Mouse (Mus musculus): Measurements from ENCODE around the gene Smim12.

Gene Smim12

GRCm38 (mm10) chr4:127243552-127243951, at the start of gene Smim12:
TSS of gene Smim12 (plus strand) at chr4:127243784.
- DNase-seq (ENCODE audit: low spot score in 2 of 2) = peak; percentile 96 to 99

GRCm38 (mm10) chr4:127194477-127195269, 48.9 kb upstream of the Smim12 start:
- DNase-seq (ENCODE audit: low spot score in 2 of 2) = no peak

DNA sequence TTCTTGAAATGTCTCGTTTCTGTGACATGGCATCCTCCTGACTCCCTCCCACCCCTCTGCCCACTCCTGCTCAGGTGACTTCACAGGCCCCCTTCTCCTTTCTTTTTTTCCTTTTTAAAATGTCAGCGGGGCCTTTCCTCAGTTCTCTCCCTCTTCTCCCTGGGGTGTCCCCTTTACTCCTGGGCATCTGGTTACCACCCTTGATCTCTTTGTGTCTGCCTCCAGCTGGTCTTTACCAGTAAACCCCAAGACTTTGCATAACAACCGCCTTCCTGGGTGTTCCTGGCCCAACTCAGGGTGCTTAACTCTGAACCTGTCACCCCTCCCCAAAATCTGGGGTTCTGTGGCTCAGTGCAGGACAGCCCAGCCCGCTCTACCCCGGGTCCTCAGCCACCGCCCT, 45.0 kb upstream of the Smim12 start:
- DNase-seq (ENCODE audit: low spot score in 2 of 2) = no peak

GRCm38 (mm10) chr4:127199406-127199805, 44.2 kb upstream of the Smim12 start:
- DNase-seq (ENCODE audit: low spot score in 2 of 2) = no peak

- DNase-seq (ENCODE audit: low spot score in 2 of 2) = no peak
Observed at GRCm38 (mm10) chr4:127200164-127200722, 43.3 kb upstream of the Smim12 start.

DNA sequence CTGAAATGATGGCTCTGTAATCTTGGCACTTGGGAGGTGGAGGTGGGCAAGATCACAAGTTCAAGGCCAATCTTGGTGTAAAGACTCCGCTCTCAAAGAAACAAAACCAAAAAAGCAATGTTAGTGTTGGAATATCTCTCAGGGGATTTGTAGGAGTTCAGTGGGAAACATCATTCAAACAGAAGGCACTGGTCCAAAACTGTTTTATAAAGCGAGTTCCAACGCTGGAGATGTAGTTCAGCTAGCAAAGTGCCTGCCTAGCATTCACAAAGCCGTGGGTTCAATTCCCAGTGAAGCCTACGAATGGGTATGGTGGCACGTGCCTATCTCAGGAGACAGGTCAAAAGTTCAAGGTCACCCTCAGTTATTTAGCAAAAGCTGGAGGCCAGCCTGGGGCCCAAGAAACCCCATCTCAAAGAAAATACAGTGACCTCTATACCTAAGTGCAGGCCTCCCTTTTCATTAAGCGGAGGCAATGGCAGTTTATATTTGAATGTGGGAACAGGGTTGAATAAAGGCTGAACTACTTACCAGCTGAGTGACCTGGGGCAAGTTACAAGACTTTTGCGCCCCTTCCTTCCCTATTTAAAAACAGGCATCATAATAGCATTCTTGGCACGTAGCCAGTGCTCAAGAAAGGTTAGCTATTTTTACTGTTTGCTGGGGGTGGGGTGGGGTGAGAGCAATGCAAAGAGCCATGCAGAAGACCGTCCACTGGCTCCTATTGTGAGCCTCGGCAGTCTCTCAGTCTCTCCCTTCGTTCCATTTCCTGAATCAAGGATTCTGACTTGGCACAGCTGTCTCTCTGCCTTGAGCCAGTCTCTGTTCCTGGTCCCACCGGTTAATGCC, 42.6 kb upstream of the Smim12 start:
- no peak for DNase-seq (ENCODE audit: low spot score in 2 of 2)

DNA sequence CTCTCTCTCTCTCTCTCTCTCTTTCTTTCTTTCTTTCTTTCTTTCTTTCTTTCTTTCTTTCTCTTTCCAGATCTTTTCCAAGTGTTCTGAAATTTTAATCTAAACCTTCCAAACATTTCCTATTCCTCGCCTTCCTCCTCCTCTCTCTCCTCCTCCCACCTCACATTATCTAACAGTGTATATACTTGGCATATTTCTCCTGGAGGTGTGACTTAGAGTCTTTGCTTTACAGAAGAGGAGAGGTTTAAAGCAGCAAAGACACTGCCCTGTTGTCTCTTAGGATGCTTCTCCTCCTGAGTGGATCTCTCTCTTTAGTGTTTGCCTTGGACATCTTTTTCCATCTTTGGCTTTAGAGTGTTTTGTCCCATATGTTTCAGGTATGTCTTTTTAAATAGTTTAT, 40.5 kb upstream of the Smim12 start:
- DNase-seq (ENCODE audit: low spot score in 2 of 2) = no peak

- DNase-seq (ENCODE audit: low spot score in 2 of 2) = no peak
Observed at GRCm38 (mm10) chr4:127211318-127211717, 32.3 kb upstream of the Smim12 start.

GRCm38 (mm10) chr4:127214510-127214909, 29.1 kb upstream of the Smim12 start:
- no peak for DNase-seq (ENCODE audit: low spot score in 2 of 2)

DNA sequence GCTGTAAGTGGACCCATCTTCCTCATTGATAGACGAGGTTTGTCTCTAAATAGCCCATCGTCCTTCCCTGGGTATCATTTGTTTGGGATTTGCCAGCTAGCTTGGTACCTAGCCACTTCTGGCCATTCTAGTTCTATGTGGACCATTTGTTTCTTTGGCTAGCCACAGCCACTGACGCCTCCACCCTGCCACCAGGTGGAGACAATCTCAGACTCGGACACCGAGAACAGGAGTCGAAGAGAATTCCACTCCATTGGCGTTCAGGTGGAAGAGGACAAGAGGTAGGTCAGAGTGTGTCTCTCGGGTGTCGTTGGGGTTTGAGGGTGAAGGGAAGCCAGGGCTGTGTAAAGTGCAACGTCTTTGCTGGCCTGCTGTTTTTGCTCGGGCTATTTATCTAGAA, 28.5 kb upstream of the Smim12 start:
- no peak for DNase-seq (ENCODE audit: low spot score in 2 of 2)

DNA sequence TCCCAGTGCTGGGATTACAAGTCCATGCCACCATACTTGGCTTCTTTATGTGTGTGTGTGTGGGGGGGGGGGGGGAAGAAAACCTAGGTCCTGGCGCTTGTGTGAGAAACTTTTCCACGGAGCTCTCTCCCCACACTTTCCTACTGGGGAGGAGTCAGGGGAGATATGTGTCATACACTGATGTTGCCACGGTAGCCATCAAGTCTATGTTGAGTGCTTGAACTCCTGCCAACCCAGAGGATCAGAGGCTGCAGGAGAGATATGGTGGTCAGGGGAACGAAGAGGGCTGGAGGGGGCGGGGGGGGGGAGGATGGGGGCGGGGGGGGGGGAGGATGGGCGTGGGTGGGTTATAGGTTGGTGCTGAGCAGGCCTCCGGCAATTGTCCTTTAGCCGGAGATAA, 27.8 kb upstream of the Smim12 start:
- no peak for DNase-seq (ENCODE audit: low spot score in 2 of 2)

GRCm38 (mm10) chr4:127216251-127216651, 27.3 kb upstream of the Smim12 start:
- DNase-seq (ENCODE audit: low spot score in 2 of 2) = no peak

DNA sequence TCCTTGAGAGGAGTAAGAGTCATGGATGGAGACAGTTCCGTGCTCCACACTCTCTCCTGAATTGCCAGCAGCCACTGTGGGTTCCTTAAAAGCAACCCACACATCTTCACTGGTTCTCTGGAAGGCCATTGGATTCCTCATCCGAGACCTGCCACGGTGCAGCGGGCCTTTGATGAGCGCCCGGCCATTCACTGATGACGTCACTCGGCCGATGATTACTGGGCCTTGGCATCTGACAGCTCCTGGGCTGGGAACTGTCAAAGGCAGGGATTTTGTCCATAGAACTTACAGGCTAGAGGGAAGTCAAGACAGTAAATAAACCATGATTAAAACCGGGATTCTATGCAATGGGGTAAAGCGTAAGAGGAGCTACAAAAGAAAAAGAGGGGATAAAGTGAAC, 26.5 kb upstream of the Smim12 start:
- no peak for DNase-seq (ENCODE audit: low spot score in 2 of 2)

DNA sequence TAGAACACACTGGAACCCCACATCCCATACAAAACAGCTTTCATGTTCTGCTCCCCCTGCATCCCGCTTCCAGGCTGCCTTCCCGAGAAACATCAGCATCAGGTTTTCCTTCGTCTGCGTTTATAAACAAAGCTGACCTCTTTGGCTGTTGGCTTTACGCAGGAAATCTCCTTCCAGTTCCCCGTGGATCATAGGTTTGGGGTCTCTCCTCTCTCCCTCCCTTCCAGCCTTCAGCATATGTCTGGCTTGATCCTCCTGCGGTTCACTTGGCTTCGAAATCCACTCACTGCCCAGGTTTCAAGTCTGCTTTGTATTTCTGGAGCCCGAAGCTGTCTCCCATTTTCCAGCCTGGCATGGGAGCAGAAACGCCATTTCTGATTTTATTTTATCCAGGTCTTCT, 20.3 kb upstream of the Smim12 start:
- DNase-seq (ENCODE audit: low spot score in 2 of 2) = no peak

DNA sequence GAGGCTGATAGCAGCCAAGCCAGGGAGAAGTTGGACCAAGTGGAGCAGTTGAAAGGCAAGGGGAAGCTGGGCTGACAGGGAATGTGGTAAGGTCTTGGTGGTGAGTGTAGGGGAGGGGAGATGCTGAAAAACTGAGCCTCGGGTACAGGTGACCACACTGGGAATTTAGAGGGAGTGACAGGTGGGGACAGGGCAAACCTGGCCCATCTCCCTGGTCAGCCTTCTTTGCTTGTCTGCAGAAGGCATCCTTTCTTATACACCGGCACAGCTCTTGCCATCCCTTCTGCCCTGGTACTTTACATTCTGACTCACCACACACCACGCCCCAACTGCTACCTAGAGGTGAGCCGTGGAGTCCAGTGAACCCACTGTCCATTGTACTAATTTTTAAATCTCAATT, 19.8 kb upstream of the Smim12 start:
- no peak for DNase-seq (ENCODE audit: low spot score in 2 of 2)

GRCm38 (mm10) chr4:127224444-127225100, 19.0 kb upstream of the Smim12 start:
- no peak for DNase-seq (ENCODE audit: low spot score in 2 of 2)

GRCm38 (mm10) chr4:127226067-127226466, 17.5 kb upstream of the Smim12 start:
- no peak for DNase-seq (ENCODE audit: low spot score in 2 of 2)

DNA sequence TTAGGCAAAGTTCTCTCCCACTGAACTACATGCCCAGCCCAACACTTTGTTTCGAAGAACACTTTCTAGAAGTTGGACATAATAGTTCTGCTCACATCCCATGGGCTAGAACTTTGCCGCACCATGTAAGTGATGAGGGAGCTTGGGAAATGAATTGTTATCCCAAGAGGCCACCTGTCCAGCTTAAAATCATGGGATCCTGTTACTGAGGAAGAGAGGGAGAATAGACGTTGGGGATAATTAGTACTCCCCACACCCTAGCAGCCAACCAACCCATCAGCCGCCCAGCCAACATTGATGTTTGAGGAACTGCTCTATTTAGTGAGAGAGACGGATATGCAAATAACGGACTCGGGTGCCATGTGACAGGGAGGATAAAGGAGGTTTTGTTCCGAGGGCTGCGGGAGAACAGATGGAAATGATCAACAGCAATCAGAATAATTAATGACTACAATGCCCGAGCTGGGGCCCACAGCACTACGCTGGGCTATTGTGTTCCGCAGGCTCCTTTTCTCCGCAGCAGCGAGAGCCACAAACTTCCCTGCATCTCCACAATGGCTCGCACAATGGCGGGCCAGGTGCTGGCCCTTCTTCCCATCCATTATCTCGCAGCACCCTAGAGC, 16.4 kb upstream of the Smim12 start:
- no peak for DNase-seq (ENCODE audit: low spot score in 2 of 2)

GRCm38 (mm10) chr4:127232028-127232427, 11.6 kb upstream of the Smim12 start:
- peak; percentile 67 to 69 for DNase-seq (ENCODE audit: low spot score in 2 of 2)

- no peak for DNase-seq (ENCODE audit: low spot score in 2 of 2)
Observed at GRCm38 (mm10) chr4:127232551-127232950, 11.0 kb upstream of the Smim12 start.

GRCm38 (mm10) chr4:127233416-127234125, 10.0 kb upstream of the Smim12 start:
- no peak for DNase-seq (ENCODE audit: low spot score in 2 of 2)

All from frontal cortex, postnatal 14 days (tissue).